Mouse (Mus musculus): ENCODE measurements around the gene Bag6. TPM values are rescaled to one million over a fixed set of nuclear protein-coding genes. Genes with fewer than 3 reads are reported as not detected.
A peak's percentile ranks its signal among the peaks of the same experiment; 100 is the strongest.

Gene Bag6
- 100 to 1,000 TPM; 294 to 308 TPM for total RNA-seq (2021)
- long read RNA-seq, experiment 1, transcript Bag6-201 (25 exons, 3,858 nt), result major isoform, 8 of 133 reads
- long read RNA-seq, experiment 1, partial matches to known transcripts, result 38 of 133 reads
- long read RNA-seq, experiment 1, other reads (novel, unspliced or antisense), result 86 of 133 reads
- long read RNA-seq, experiment 2, transcript Bag6-201 (25 exons, 3,858 nt), result major isoform, 5 of 100 reads
- long read RNA-seq, experiment 2, partial matches to known transcripts, result 42 of 100 reads
- long read RNA-seq, experiment 2, other reads (novel, unspliced or antisense), result 53 of 100 reads

- peak; percentile 94 for DNase-seq (ENCODE audit: low spot score in 2 of 2)
Measured at GRCm38 (mm10) chr17:35134801-35135590, at the start of gene Bag6. Gene Bag6 (plus strand): TSS chr17:35135178.

DNA sequence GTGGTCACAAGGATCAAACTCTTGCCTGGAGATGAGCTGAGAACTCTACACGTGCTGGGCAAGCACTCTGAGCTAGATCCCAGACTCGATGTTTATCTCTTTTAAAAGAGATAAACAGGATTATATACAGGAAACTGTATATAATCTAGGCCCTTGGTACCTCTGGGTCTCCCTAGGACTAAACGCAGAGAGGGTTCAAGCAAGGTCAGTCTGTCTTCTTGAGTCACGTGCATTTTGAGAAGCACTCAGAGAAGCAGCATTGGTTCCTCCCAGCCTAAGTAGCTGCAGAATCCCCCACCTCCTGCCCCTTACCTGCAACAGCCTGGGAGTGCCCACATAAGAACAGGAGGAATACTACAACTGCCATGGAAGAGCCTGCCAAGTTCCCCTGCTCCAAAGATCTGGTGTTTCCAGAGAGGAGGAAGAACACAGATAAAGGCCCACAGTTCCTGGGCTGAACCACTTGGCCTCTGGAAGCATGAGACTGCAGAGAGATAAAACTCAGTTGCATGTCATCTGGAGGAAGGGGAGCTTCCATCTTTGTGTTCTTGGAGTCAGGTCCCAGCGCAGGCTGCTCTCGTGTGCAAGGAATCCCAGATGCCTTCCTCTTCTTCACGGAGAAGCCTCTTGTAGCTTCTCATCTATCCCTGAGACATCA is 49.6 kb upstream of the Bag6 start, which contains the start of gene Ly6g6f:
Ly6g6f (minus strand) TSS at position 403 of the 658 bp plus-strand sequence.
- DNase-seq (ENCODE audit: low spot score in 2 of 2), result no peak

DNA sequence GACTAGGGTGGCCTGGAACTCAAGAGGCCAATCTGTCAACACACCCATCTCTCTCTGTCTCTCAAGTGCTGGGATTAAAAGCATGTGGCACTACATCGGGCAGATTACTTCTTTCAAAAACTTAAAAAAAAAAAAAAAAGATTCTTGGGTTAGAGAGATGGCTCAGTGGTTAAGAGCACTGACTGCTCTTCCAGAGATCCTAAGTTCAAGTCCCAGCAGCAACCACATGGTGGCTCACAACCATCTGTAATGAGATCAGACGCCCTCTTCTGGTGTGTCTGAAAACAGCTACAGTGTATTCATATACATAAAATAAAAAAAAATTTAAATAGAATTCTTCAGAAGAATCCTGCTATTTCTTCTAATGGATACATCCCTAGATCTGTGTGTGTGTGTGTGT is 46.8 kb upstream of the Bag6 start:
- no peak for DNase-seq (ENCODE audit: low spot score in 2 of 2)

GRCm38 (mm10) chr17:35088825-35089644 is 45.9 kb upstream of the Bag6 start, which contains the start of gene Abhd16a:
Gene Abhd16a (plus strand): TSS chr17:35089263.
- peak; percentile 92 to 96 for DNase-seq (ENCODE audit: low spot score in 2 of 2)

DNA sequence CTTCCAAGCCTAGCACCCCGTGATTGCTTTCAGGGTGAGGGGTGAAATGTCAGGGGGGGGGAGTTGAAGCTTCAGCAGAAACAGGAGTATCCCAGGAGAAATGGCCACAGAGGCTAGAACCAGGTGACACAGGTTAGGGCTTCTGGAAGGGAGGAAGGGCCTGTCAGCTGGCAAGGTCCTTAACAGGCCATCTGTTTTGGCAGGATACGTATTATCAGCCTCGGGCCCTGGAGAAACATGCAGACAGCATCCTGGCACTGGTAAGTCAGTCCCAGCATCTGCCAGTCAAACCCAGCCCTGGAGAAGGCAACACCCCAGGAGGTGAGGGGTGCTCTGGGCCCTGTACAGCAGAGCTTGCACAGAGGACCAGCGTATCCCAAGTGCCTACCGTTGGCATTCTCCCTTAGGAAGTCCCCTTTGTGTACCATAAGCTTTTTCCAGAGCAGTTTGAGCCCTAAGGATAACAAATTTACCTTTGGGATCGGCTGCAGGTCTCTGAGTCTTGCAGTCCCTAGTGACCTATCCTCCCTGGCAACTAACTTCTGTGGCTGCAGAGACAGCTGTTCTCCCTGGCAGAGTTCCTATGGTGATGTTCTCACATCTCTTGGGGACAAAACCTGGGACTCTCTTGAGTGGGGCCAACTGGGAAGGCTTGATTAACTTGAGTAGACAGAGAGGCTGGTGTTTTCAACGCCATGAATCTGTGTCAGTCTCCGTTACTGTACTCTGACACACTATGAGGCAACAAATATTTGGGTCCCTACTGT is 44.6 kb upstream of the Bag6 start:
- DNase-seq (ENCODE audit: low spot score in 2 of 2), result no peak

DNA sequence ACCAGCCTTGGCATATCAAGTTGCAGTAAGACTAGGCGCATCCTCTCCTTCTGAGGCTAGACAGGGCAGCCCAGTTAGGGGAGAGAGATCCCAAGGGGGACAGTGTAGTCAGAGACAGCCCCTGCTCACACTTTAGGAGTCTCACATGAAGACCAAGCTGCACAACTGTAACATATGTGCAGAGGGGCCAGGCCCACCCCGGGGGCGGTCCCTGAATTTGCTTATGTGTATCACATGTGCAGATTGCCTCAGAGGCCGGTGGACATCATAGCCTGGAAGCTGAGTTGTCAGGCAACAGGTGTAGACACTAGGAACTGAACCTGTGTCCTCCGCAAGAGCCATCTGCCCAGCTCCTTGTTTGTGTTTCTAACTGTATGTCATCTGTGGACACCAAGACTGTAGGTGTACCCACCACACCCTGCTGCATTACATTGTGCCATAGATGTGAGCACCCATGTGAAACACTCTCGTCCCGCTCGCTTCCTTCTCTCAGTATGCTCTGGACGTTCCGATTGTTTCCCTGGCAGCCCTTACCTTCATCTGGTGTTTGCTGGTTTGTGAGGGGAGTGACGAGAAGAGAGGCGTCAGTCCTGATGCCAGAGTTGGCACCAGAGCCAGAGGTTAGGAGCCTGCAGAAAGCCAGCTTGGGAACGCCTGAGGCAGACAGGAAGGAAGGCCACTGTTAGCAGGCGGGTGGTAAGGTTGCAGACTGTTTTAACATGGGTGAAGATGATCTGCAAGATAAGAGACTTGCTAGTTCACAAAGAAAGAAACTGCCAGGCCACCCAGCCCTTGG is 42.4 kb upstream of the Bag6 start:
- DNase-seq (ENCODE audit: low spot score in 2 of 2), result no peak

DNA sequence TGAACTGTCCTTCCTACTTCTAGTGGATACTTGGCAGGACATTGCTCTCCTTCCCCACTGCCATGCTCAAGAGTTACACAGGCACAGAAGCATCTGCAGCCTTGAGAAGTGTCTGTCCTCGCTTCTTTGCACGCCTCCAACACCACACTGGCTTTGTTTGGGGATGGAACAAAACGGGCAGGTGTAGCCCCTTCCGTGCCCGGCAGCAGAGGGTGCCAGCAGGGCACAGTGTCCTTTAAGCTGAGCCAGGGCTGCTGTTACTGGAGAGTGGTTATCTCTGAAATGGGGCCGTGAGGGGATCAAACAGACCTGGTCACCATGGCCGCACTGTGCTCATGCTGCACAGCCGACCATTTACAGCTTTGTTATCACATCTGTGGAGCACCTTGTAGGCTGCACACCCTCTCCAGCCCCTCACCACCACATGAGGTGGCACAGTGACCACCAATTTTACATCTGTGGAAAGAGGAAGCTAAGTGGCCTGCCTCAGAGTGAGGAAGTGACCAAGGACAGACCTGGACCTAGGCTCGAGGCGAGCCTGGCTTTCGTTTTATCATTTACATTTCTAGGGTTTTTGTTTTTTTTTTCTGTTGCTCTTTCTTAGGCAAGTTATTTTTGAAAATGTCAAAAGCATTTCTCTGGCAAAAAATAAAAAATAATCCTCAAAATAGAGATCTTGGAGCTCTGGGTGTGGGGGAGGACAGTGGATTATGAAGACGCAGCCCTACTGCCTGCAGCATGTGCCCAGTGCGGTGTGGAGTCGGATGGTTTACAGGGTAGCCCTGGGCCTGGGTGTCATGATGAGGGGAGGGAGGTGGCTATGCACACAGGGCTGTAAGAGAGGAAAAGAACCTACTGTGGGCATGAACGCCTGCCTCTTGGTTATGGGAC is 40.3 kb upstream of the Bag6 start:
- no peak for DNase-seq (ENCODE audit: low spot score in 2 of 2)

DNA sequence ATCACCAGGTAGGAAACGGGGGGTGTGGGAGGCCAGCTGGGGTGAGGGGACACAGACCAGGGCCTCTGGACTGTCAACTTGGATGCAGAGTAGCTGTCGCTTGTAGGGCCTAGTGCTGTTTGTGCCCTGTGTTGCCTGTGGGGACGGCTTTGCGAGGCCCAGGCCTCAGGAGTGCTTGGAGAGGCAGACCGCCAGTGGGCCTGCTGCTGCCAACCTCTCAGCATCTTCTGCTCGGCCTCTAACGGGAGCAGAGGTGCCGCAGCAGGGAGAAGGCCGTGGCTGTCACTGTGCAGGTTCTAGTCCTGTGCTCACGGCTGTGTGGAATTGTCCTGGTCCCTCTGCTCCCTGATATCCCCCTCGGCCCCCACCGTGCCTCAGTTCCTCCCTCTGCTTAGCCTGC is 38.4 kb upstream of the Bag6 start:
- DNase-seq (ENCODE audit: low spot score in 2 of 2), result no peak

GRCm38 (mm10) chr17:35097164-35097655 is 37.8 kb upstream of the Bag6 start:
- DNase-seq (ENCODE audit: low spot score in 2 of 2), result peak; percentile 57 to 71

DNA sequence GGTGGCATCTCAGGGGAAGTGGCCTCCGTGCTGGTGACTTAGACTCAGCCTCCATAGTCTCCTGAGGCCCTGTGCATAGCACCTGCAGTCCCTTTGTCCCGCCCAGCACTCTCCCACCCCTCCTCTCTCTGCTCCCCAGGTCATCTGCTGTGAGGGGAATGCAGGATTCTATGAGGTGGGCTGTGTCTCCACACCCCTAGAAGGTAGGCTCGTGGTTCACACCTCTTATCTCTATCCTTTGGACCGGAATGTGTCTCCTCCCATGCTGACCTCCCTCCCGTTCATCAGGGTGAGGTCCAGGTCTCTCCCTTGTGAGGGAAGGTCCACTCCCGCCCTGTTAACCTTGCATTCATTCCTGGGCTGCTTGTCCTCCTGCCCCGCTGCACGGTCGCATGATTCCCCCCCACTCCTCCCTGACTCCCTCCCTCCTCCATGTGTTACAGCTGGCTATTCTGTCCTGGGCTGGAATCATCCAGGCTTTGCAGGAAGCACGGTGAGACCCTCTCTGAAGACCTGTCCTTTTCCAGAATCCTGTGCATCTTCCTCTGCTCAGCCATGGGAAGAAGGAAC is 34.7 kb upstream of the Bag6 start:
- no peak for DNase-seq (ENCODE audit: low spot score in 2 of 2)

GRCm38 (mm10) chr17:35101161-35101560 is 33.8 kb upstream of the Bag6 start:
- no peak for DNase-seq (ENCODE audit: low spot score in 2 of 2)

DNA sequence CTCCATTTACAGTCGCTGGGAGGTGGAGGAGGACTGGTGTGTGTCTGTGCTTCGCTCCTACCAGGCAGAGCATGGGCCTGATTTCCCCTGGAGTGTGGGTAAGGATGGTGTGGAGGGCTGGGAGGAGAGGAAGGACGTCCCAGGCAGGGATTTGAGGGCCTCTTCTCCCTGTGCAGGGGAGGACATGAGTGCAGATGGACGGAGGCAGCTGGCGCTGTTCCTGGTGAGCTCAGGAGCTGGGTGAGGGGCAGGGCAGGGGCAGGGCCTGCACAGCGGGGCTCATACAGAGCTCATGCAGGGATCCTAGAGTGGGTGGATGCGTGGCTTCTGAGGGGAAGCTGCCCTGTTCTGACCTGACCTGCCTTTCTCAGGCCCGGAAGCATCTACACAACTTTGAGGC is 32.7 kb upstream of the Bag6 start:
- no peak for DNase-seq (ENCODE audit: low spot score in 2 of 2)

- no peak for DNase-seq (ENCODE audit: low spot score in 2 of 2)
Measured at GRCm38 (mm10) chr17:35103221-35103690, 31.7 kb upstream of the Bag6 start.

GRCm38 (mm10) chr17:35104079-35104478 is 30.9 kb upstream of the Bag6 start:
- no peak for DNase-seq (ENCODE audit: low spot score in 2 of 2)

GRCm38 (mm10) chr17:35104754-35105153 is 30.2 kb upstream of the Bag6 start:
- DNase-seq (ENCODE audit: low spot score in 2 of 2), result no peak

GRCm38 (mm10) chr17:35105740-35106389 is 29.1 kb upstream of the Bag6 start:
- peak in 1 of 2 experiments; percentile 41 for DNase-seq (ENCODE audit: low spot score in 2 of 2)

GRCm38 (mm10) chr17:35106522-35106921 is 28.5 kb upstream of the Bag6 start:
- DNase-seq (ENCODE audit: low spot score in 2 of 2), result no peak
